Mouse (Mus musculus) neural tube, embryonic 10.5 days (tissue): ENCODE data around the gene Fem1b.
A peak's percentile ranks its signal among the peaks of the same experiment; 100 is the strongest.
"Not testable (repeated sequence)": the region's sequence is repeated elsewhere in the genome, so short reads cannot be mapped to it uniquely, and the experiment has no call there.

Source experiments
- DNase-seq: peaks from one replicate; pipeline ENCODE4 v3.0.0-alpha.2; 2017; ENCODE audit warnings: low spot score; ENCODE audit errors: extremely low spot score

Fem1b gene

DNA sequence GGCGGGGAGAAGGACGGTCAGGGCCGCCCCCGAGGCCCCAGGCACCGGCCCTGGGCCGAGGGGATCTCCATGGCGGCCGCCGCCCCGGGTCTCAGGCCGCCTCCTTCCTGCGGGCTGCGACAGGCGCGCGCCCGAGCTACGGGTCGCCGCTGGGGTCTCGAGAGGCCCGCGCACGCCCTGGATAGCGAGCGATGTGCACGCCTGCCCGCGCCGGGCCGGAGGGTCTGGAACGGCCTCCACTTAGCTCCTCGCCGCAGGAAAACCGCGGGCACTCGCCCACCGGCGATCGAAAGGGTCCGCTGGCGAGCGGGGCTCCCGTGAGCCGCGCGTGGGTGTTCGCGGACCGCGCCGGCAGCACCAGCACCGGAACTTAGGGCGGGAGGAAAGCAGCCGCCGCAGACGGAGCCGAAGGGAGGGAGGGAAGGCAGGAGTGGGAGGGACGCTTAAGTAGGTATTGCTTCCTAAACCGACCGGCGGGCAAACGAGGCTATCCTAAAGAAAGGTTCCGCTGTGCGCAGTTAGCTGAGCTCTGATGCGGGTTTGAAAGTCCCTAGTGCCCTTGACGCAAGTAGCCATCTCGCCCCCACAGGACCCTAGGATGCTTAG lies at the start of gene Fem1b:
Gene Fem1b, minus strand, starts transcription at position 419 of the 606 bp plus-strand sequence.
- DNase-seq = peak; percentile 93

DNA sequence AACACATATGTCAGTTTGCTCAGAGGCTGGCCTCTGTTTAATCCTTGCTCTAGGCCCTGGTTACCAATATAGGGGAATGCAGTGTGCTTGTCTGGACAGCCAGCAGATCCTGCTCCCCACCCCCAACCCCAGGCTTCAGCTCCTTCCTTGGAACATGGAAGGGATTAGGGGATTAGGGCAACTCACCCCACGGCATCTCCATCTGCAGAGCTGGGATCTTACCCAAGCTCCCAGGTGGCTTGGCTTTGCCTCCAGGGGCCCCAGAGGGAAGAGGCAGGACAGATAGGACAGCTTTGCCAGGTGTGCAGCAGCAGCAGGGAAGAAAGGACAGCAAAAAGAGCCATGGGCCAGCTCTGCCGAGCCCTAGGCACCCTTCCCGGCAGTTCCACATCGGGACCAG lies 49.1 kb upstream of the Fem1b start:
- DNase-seq = no peak

DNA sequence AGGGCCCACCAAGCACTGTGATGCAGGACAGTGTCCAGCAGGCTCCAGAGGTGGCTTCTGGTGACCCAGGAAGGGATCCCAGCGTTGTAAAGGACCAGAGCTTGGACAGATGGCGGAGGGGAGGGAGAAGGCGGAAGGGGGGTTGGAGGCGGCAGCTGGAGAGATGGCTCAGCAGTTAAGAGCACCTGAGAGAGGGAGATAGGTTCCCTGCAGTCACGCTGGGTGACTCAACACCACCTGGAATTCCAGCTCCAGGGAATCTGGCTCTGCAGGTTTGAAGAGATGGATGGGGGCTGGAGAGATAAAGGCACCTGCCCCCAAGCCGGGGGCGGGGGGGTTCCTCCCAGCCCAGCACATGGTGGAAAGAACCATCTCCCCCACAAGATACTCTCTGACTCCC lies 48.4 kb upstream of the Fem1b start:
- not testable (repeated sequence) for DNase-seq

DNA sequence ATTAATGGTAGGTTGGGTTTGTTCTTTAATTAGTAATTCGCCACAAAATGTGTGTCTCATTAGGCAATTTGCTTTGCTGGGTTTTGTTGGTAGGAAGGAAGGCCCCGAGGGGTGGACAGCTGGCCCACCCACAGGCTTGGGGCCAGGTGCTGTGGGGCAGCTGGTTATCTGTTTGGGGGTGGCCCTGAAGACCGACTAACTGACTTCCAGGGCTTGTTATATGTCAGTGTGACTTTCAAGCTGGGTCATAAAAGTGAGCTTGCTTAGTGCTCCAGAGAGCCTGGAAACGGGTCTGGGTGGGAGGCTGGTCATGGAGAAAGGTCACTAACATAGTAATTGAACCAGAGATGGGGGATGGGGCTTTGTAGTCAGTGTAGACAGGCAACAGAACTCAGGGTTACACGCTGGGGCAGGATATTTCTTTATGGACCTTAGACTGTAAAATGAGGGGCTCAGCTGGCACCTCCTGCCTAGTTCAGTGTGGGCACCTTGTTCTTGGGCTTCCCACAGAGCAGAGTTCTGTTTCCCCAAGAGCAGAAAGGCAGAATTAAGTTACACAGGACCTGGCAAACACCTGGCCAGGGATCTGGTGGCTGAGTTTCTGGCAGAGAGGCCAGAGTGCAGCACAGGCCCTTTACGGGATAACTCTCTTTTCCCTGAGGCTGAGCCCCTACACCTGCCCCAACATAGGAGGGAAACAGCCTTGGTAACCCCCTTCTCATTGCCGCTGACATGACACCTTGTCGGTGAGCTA lies 46.7 kb upstream of the Fem1b start:
- DNase-seq = no peak

DNA sequence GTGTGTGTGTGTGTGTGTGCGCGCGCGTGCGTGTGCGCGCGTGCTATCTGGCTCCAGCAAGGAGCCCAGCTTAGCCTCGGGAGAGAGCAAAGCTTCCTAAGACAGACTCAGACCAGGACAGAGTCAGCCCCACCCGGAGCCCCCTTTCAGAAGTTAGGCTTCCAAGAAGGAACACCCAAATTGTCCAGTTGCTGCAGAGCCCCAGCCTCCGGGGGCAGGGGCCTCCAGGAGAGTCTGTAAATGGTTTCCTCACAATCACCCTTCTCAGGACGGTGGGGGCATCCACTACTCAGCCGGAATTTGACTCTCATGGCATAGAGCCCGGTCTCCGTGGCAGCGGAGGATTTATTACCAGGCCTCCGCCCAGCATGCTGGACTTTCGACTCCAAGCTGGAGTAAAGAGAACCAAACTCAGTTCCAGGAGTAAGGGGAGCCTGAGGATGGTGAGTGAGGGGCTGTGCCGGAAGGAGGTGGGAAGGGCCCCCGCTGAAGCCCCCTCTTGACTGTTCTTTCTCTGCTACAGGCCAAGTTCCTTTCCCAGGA lies 46.1 kb upstream of the Fem1b start, which contains the start of gene Calml4:
Gene Calml4, plus strand, starts transcription at position 362 of the 543 bp plus-strand sequence.
- peak; percentile 50 for DNase-seq

DNA sequence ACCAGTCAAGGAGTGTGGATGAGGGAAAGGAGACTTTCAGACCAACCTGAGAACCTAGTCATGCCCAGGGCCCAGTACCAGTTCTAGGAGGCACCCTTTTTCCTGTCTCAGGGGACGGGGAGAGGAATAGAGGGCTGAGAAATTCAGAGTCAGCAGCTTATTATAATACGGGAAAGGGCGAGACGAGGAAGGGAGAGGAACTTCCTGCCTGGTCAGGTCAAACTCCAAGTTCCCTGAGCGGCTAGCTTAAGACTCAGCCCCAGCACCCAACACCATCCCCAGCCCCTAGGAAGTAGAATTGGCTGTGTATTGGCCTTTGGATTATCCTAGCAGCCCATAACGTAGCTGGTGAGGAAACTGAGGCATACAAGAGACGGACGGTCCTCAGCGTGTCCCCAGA lies 45.5 kb upstream of the Fem1b start:
- DNase-seq = no peak

DNA sequence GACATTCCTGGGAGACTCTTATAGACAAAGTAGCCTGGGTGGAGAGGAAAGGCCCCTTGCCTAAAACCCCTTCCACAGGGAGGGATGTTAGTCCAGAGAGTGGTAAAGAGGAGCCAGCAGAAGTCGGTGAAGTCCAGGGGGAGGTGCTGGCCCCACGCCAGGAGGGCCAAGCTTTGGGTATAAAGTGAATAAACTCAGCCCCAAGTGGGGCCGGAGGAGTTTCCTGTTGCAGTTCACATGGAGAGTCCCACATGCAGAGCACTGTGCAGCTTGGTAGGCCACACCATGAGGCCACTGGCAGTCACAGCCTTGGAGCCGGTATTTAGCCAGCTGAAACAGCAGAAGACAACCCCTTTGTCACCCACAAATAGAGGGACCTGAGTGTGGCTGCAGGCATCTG lies 42.7 kb upstream of the Fem1b start:
- DNase-seq = no peak

DNA sequence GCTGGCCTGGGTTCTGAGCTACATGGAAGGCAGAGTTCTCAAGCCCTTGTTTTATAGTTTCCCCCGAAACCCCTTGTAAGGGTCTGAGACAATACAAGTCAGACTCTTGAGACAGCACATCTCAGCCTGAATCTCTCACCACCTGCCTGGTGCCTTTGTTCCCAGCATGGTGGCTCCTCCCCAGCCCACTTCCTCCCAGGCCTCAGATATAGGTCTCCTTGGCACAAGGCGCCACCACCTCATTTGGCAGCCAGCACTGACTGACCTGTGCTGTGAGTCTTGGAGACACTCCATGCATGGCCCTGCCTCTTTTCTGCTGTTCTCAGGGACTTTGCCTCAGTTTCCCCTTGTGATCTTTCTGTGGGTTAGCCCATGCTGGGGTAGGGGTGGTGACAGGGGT lies 39.8 kb upstream of the Fem1b start:
- DNase-seq = no peak

DNA sequence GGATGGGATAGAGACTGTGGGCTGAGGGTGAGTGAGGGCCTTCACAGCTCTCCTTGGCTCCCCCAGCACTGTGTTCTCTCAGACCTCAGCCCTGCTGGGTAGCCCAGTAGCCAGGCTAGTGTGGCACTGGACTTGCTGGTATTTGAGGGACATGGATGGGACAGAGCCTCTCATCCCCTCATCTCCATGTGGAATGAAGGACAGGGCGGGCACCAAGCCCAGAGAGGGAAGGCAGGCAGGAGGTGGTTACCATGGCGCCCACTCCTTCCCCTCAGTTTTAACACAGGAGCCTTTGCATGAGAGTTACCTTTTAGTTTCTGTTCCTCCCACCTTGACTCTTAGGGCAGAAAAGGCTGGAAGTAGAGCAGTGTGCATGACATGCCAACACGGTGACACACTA lies 36.9 kb upstream of the Fem1b start:
- DNase-seq = no peak

DNA sequence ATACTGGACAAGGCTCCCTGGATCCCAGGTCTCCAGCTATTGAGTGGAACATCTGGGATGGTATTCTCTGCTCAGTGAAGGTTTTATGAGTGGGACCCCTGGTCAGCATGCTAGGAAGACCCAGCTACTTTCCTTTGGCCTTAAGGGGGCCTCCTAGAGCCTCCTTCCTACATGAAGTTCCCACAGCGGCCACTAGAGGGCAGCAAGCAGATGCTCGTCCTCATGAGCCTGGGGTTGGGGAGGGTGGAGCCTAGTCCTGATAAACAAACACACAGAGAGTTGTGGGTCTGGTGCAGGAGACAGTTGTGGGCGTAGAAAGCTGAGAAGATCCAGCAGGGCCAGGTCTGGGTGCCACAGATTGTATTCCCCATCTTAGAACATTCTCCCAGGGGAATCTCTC lies 36.0 kb upstream of the Fem1b start:
- DNase-seq = peak; percentile 92

DNA sequence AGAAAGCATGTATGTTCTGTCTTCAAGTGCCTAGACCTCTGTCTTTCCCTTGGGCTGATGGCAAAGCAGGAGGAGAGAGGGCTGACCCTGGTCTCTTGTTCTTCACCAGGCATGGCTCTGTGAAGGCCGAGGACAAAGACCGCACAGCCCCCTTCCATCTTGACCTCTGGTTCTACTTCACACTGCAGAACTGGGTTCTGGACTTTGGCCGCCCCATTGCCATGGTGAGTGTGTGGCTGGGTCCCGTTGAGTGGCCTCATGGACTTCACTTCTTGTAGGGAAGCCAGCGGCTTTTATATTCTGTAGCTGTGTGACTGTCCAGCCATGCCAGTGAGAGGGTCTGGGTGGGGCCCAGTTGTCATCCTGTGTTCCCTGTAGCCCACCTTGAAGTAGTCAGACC lies 32.7 kb upstream of the Fem1b start:
- DNase-seq = no peak

DNA sequence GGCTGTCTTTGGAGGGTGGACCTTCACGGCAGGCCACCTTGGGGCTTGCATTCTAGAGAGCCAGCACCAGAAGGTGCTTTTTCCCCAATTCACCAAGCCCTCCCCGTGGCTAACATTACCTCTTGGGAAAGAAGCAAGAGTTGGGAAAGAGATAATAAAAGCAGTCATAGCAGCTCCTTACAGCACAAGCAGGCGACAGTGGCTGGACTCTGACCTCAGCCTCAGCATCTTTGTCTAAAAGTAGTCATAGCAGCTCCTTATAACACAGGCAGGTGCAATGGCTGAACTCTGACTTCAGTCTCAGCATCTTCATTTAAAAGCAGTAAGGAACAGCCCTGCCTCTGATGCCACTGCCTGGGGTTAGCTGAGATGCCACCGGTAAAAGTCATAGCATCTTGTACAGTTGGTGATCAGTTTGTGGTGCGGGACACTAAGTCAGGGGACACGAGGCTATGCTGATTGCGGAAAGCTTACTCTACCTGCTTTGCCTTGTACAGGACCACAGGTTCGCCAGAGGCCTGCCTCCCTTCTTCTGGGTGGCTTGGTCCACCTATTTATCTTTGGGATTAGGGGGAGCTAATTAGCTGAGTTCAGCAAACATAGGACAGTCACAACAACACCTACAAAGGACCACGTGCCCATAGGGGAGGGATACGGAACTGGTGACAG lies 31.8 kb upstream of the Fem1b start:
- no peak for DNase-seq

DNA sequence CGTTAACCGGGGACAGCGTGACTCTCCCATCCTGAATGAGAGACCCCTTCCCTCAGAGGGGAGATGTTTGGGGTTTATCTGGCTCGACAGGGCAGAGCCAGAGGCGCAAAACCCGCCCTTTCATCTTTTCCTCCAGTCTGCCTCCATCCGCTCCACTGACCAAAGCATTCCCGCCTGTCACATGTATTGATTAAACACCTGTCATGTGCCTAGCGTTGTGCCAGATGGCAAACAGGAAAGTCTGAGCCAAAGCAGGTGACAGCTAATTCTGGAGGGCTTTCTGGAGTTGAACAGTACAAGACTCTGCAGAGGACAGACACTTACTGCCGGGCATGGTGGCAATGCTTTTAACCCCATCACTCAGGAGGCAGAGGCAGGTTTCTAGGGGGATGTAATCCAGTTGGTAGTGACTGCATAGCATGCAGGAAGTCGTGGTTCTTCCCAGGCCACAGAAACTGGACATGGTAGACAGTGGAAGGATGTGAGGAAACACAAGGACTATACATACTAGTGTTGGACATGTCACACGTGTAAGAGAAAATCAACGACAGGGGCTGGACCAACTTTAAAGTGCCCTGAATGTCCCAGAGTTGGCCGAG lies 27.5 kb upstream of the Fem1b start:
- DNase-seq = no peak

DNA sequence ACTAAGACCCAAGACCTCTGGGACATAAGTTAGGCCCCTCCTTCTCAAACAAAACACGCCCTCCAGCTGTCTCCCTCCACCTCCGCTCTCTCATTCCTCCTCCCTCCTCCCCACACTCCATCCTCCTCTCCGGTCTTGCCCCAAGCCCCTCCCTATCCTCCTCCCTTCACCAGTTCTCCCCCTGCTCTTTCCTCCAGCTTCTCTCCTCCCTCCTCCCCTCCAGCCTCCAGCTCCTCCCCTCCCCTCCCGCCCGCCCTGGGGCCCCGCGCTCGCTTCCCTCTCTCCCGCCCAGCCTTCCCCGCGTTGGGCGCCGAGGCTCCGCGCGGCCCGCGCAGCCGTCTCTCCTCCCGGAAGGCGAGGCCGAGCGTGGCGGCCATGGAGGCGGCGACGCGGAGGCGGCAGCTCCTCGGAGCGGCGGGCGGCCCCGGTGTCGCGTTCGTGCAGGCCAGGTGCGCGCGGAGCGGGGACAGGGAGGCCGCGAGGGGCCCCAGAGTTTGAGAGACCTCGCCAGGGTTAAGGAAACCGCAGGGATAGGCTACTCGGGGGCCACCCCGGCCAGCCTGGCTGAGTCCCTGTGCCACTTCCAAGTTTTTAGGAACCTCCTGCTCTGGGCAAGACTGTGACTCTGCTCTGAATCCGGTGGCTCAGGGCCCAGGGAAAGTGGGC lies 26.9 kb upstream of the Fem1b start, which contains the start of gene Cln6:
Gene Cln6, plus strand, starts transcription at position 280 of the 666 bp plus-strand sequence.
- peak; percentile 86 for DNase-seq

DNA sequence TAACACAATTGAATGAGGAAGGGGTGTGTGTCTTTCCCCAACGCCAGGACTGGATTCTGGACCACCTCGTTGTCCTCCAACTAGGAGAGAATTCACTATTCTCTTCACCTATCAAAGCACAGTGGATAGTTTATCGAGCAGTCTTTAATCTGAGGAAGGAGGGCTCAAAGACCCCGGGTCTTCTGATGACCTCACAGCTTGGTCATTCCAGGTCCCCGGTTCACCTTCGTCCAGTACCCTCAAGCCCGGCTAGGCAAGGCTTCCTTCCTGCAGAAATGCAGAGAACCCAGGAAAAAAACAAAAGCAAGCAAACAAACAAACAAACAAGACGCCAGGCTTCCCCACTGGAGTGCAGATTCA lies 26.4 kb upstream of the Fem1b start:
- no peak for DNase-seq

DNA sequence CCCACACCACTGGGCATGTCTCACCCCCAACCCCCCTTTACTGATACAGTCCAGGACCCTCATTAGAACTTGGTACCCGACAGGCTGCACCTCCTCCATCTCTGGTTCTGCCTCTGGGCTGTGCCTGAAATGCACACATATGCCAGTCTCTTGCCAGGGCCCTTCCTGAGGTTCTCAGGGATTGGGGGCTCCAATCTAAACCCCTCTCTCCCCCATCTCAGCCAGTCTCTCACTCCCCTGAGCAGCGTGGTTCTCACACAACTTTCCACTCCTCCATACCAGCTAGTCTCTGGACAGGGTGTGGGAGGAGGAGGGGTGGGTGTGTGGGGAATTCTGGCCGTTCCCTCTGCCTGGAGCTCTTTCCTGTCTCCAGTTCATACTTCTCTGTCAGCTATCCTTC lies 25.9 kb upstream of the Fem1b start:
- no peak for DNase-seq

DNA sequence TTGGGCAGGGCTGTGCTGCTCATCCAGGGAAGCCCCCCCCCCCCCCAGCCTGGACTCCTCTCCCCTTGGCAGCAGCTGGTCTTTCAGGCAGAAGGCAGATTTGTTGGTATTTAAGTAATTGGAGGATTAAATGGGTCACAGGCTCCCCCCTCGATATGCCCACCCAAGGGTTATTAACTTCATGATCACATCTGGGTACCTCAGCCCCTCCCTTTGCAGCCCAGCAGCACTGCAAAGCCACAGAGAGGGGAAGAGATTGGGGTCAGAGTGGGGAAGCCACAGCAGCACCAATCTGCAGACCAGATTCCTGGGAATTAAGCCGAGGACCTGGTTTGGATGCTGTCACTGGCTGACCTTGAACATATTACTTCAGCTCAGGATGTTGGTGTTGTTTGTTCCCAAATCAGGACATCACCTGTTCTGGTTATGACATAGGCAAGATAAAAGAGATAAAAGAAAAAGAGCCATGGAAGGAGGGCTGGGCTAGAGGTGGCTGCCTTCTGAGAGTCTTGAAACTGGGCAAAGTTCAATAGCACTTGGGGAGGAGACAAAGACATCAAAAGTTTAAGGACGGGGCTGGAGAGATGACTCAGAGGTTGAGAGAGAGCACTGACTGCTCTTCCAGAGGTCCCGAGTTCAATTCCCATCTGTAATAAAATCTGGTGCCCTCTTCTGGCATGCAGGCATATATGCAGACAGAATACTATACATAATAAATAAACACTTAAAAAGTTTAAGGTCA lies 24.1 kb upstream of the Fem1b start:
- no peak for DNase-seq

DNA sequence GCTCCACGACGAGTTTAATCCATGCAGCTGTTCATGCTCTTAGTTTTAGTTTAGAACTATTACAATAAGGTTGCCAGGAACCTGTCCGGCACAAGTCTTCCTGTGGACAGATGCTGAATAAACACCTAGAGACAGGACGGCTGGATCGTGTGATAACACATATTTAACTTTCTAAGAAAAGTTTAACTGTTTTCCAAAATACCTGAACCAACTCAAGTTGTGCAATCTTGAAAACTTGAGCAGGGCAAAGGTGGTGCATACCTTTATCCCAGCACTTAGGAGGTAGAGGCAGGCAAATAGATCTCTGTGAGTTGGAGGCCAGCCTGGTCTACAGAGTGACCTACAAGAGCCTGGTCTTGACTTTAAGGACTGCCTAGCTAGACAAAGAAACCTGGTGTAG lies 23.2 kb upstream of the Fem1b start:
- no peak for DNase-seq

DNA sequence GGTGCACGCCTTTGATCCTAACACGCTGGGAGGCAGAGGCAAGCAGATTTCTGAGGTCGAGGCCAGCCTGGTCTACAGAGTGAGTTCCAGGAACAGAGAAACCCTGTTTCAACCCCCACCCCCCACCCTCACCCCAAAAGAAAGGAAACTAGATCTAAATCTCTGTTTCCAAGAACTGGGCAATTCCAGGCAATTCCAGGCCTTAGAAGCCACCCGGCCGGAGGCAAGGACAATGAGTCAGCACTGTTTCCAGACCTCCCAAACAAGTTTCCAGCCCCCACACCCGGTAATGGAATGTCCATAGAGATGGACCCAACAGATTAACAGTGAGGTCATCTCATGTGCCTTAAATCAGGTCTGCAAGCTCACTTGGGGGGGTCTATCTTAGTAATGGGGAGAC lies 18.1 kb upstream of the Fem1b start:
- DNase-seq = no peak

DNA sequence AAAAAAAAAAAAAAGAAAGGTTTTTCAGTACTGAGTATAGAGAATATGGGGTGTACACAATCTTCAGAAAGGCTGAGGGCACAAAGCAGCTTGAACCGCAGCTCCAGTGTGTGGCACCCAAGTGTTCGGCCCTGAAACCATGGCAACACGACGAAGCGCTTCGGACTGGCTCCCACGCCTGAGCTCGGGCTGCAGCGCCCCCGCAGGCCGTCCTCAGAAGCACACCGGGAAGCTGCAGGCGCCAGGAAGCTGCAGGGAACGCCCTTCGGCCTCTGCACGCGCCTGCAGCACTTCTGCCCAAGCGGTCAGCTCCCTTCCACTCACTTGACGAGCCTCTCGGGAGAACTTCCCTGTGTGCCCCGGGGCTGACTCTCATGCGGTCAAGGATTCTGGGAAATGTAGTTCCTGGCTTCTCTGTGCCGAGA lies 16.9 kb upstream of the Fem1b start:
- DNase-seq = peak; percentile 97
